Mouse (Mus musculus) 3134 (cell line): ENCODE results near the gene Basp1.

Experiments
- DNase-seq: peaks from one replicate; pipeline ENCODE4 v3.0.0-alpha.2; 2011; ENCODE audit warnings: low spot score; ENCODE audit not compliant: insufficient read length; ENCODE audit errors: extremely low read depth

The Basp1 gene

DNA sequence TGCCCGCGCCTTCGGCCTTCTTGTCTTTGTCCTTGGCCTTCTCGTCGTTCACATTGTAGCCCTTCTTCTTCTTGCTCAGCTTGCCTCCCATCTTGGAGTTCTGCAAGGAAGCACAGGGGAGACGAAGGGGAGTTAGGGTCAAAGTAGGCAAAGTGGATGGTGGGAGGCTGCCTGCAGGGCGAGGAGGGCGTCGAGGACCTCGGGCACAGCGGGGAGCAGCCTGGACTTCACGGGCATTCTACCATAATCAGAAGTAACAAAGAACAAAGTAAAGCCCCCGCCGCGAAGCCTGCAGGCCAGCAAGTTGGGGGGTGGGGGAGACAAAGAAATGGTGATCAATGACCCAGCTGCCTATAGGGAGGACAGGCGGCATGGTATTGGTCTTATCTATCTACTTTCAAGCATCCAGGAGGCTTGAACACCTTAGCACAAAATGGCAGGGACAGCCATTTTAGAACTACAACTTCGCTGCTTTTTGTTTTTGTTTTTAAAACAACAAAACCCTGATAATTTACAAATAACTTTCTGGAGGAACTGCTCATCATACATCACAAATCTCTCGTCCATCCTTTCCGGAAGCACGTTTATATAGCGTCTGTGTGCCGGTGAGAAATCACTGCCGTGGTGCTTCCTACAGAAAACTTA lies 48.6 kb downstream of the Basp1 start:
- peak; percentile 16 for DNase-seq

DNA sequence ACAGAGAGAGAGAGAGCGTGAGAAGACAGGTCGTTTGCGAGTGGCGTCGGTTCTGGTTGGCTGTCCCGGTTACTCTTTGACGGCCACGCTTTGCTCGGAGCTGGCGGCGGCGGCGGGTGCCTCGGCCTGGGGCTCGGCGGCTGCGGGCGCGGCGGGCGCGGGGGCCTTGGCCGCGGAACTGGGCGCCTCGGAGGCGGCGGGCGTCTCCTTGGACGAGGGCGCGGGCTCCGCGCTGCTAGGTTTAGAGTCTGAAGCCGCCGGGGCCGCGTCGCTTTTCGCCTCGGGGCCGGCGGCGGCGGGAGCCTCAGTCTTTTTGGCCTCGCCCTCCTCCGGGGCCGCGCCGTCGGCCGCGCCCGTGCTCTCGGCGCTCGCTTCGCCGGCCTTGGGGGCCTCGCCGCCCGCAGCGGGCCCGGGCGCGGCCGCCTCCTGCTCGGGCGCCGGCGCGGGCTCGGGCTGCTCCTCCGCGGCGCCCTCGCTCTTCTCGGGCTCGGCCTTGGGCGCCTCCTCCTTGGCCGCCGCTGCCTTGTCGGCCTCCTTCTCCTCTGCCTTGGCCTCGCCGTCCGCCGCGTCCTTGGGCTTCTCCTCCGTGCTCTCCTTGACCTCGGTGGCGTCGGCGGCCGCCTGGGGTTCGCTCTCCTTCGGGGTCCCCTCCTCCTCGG lies 49.3 kb downstream of the Basp1 start:
- DNase-seq: no peak

DNA sequence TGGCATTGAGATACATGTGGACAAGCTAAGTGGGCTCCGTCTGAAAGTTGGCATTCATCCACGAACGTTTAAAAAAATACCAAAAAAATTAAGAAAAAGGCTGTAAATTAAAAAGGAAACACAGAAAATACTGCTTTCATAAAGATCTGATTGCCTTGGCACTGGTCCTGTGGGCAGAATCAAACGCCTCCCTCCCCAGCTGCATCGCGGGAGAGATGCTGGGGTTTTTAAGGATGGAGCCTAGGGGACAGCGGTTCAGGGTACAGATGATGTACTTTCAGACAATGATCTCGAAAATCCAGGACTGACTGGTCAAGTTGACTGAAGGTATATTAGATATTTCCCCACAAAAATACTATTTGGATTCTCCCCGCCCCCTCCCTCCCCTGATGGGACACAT lies 49.9 kb downstream of the Basp1 start:
- no peak for DNase-seq

DNA sequence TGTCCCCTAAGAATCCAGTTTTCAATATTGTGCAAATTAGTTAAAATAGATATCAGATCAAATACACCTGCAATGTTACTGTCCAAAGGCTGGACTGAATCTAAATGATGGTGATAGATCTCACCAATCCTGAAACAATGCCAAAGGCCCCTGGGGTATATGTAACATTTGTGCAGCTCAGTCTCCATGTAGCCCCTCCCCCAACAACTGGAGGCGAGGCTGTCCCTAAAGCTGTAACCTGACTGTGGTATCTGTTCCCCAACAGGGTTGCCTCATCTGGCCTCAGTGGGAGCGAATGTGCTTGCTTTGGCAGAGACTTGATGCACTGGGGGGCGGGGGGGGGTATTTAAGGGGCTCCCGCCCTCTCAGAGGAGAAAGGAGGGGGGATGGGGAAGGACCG lies 52.7 kb downstream of the Basp1 start:
- DNase-seq: no peak

DNA sequence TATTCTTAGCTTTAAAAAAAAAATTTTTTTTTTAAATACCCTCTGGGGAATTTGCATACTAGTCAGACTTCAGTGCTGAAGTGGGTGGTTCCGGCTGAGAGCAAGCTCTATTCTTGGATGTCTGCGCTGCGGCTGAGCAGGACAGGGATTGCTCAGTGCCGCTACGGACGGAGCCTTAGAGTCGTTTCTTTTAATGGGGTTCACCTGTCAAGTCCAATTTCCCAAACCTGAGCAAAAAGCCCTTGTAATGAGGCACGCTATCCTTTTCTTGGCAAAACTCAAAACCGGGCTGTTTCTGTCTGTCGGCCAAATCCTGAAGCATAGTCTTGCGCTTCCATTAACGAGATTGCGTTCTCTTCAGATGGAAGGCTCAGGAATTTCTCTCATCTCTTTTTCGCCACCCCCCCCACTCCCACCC lies 54.9 kb downstream of the Basp1 start:
- no peak for DNase-seq

DNA sequence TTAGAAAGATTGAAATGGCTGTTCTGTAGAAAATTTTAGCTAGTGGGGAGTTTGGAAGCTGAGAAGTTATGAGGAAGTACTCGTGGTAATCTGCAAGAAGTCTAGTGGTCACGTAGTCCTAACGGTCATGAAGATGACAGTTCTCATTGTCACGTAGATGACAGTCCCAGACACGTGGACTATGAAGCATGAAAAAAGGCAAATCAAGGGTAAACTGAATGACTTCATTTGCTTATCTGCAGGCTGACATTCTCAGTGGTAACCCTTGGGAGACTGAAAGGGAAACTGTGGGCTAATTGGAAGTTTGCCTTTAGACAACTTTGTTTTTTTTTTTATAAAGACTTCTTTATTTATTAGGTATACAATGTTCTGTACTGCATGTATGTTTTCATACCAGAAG lies 58.2 kb downstream of the Basp1 start:
- DNase-seq: no peak

DNA sequence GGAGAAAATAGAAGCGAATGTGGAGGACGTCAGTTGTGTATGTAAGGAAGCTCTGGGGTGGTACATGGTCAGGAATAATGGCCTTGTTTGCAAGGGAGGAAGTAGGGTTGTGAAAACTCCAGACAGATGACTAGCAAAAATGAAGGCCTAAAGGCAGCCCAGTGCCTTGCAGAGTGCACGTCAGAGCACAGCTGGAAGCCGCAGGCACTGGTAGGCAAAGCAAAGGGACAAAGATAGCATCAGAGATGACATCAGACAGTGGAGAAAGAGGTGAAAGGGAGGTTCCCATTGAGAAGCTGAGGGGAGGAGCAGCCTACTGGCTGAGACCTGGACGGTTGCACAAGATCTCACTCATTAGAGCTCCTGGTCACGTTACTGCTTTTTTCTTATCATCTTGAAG lies 58.8 kb downstream of the Basp1 start:
- no peak for DNase-seq

DNA sequence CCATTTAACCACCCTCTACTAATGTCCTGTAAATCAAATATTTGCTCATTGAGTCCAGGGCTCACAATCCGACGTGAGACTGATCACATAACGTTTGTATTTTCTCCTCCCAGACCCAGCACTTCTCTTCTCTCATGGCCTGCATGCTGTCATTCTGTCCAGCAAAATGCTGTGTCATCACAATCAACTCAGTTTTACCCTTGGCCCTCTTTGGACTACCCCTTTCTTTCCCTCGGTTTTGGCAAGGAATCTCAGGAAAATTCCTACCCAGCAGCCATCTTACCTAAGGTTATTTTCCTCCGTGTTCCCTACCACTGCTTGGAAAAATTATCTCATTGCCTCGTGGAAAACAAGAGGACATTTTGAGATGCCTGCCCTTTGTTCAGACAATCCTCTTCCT lies 60.1 kb downstream of the Basp1 start:
- no peak for DNase-seq

DNA sequence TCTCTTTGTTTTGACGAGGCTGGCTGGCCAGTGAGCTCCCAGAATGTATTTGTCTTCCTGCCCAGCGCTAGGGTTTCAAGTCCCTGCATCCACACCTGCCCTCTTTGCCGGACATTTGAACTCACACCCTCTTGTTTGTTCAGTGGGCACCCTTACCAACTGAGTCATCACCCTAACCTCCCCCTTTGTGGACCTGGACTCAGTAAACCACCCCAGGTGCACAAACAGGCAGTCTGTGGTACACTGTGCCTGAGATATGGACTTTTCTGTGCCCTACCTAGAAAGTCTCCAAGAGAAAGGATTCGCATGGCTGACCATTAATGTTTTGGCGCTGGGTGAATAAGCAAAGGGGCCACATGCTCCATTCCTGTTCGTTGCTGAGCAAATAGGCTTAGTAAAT lies 70.3 kb downstream of the Basp1 start:
- no peak for DNase-seq

DNA sequence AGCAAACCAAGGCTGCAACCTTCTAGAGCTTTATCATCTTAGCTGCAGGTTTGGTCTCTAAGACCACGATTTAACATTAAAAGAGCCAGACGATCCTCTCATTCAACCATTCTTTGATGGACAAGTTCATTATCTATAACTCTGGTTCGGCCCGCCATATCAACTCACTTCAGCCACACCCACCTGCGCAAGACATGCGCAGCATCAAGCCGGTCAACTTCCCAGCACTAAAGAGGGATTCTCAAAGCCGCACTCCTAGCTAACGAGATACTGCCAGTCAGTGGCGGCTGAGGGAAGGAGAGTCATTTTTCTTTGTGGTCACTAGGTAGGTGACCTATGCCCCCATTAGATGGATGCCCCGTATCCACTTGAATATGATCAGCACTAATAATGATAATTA lies 78.3 kb downstream of the Basp1 start:
- no peak for DNase-seq

DNA sequence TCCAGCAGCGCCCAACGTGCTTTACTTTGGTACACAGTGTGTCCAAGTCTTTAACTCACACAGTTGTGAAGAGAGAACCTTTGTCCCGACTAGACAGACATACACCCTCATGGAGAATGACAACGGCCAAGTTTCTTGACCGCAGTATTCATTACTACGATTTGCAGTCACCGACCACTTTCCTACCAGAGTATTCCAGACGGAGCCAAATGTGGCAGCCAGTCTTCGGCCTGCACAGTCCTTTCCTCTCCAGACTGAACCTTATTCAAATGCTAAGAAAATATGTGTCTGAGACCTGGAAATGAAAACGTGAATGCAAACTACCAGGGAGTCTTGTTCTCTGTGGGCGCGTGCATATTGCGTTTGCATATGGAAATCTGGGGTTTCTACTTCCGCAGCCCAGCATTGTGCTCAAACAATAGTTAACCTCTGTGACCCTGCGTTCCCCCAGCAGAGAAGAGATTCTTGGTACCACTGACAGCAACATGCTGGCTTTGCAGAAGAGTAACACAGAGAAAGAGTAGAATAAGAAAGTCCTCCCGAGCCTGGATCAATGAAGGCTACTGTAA lies 81.6 kb downstream of the Basp1 start:
- no peak for DNase-seq

DNA sequence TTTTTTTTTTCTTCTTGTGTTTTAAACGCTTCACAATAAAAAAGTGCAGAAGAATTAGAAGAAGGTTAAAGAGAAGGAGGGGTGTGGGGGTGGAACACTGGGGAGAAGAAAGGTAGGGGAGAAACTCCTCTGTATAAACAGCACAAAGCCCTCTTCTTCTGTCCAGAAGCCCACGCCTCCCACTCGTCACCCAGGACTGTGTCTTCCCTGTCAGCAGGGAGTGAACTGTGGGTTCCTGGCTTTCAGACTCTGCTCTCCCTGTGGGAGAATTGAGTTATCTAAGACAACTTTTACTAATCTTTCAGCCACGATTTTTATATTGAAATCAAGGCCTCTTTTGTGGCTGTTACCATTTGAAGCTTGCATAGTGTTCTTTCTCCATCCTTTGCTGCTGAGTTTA lies 82.6 kb downstream of the Basp1 start:
- DNase-seq: no peak

DNA sequence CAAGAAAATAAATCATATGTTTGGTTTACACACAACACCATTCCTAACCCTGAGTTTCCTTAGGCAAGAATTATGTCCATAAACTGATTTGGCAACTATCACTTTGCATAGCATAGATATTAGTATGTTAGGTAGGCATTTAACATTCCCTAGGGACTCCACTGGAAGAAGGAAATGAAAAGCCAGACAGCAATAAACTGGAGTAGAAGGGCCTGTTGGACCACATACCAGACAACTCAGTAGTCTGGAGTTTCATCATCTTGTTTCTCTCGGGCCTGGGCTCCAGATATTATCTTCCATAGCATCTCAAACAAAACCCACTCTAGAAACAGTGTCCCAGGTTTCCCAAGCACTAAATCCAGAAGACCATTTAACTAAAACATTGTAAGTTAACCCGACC lies 91.0 kb downstream of the Basp1 start:
- no peak for DNase-seq

DNA sequence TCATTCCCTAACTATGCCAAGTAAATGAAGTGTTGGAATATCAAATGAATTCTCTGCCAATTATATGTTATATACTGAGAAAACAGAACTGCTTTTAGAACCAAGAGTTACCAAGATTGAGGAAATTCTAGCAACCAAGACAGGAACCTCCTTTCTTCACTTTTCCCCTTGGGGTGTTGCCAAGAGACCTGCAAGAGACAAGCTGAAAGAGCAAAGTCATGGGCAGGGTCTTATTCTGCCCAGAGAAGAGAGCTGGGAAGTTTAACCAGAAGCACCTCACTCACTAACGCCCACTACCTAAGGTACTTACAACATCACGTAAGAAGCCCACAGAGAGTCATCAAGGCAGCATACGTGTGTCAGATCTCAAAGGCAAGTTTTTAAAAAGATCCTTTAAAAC lies 91.5 kb downstream of the Basp1 start:
- DNase-seq: no peak

DNA sequence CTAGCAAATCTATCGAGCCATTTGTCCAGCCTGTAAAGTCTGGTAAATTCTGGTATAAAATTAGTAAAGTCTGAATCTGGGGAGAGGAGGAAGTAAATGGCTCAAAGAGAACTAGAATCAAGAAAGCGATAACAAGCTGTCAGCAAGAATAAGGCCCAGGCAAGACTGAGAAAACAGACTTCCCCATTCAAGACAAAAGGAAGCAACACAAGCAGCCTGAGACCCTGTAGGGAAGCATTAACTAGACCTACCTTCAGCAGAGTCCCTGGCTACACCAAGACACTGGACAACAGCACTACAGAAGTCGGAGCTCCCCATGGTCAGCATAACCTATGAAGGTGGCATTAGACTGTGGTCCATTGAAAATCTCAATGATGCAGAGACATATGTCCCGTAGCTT lies 91.9 kb downstream of the Basp1 start:
- no peak for DNase-seq

DNA sequence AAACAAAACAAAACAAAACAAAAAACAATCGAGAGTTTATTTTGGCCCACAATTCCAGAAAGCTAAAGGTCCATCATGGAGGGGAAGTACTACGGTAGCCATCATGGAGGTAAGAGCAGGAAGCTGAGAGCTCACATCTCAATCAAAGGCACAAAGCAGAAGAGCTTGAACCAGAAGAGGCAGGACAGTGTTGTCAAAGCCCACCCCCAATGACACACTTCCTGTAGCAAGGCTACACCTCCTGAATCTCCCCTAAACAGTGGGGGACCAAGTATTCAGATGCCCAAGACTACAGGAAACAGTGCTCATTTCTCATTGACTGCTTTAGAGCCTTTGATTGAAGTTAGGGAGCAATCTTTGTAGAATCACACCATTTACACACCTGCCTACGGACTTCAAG lies 99.1 kb downstream of the Basp1 start:
- no peak for DNase-seq
